Mouse (Mus musculus): ENCODE measurements around the gene Zbtb38. TPM values are rescaled to one million over a fixed set of nuclear protein-coding genes. Genes with fewer than 3 reads are reported as not detected.

Gene Zbtb38
- polyA plus RNA-seq, 1 experiment from 2014 or later, result 29.8 TPM

DNA sequence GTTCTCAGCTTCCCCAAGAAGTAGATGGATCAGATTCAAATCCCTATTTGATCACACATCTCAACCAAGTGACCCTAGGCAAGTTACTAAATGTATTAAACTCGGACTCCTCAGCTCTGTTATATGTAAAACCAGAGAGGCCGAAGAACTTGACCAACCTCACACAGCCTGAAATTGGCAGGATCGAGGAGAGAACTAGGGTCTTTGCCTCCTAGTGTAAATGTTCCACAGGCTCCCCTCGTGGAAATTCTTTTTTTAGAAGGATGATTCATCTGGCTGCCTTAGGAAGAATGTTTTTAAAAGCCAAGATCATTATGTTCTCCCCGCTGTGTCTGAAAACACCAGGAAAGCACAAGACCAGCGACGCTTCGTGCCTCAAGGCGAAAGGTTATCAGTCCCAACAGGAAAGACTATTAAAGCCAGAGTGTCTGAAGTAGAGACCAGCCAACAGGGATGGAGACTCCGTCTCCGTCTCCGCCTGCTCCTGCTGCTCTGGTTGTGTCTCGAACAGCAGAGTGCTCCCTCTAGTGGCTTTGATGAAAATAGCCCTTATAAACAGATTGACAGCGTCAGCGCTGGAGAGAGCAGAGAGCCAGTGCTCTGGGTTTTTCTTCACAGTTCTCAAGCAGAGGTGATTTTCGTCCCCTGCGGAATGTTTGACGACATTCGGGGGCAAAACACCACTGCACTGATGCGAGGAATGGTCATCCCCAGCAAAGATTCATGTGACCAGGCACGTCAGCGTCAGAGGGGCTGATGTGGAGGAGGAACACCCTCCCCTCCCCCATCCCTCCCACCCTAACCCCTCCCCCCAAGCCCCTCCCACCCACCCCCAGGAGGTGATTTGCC is 6.3 kb upstream of the Zbtb38 start:
- ATAC-seq (replicated peaks; ENCODE audit: insufficient number of reproducible peaks, insufficient read depth, low FRiP score, low read depth), result peak; percentile 89
- 6% methylated on average over 22 of the region's 22 CpGs for WGBS
- Histone ChIP-seq H3K4me2 (peak overlapping the region; percentile 64), H3K36me3 (no peaks in the 10 kb centered on the region), H3K27me3 (no peaks in the 10 kb centered on the region), H3K9ac (0 out of 2 replicates have a peak overlapping the region, but pooled peaks have one; percentile 41), H3K4me1 (replicated peaks) (peaks cover 12% of the 10 kb centered on the region), H3K4me3 (peak overlapping the region; percentile 45), H3K27ac (peak overlapping the region; percentile 78), H3K9me3 (replicated peaks) (no peaks in the 10 kb centered on the region)

DNA sequence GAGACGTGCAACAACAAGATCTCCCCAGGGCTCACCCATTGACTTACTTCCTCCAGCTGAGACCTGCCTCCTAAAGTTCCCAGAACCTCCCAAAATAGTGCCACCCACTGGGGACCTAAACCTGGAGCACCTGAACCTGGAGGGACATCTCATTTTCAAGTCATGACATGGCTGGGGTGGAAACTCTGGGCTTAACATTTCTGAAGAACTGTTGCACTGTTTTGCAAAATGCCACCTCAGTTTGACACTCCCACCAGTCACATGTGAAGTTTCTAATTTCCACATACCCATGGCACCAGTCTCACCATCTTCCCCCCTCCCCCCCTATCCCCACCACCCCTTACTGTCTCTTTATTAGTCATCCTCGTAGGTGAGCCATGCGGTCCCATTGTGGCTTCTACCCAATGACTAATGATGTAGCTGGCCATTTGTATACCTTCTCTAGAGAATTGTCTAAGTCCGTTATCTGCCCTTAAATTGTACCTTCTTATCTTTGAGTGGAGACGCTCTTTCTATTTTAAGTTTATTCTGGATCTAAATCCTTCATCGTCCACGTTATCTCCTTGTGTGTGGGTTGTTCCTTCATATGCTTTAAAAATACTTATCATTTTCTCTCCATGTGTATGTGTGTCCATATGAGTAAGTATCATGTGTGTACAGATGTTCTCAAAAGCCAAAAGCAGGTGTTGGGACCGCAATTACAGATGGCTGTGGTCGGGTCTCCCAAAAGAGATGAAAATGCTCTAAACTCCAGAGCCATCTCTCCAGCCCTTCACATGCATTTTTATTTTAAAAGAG is 4.2 kb upstream of the Zbtb38 start:
- WGBS, result 75% methylated on average over 9 of the region's 9 CpGs
- H3K4me1 ChIP-seq (replicated peaks), result peaks cover 28% of the 10 kb centered on the region
- H3K27me3 ChIP-seq, result no peaks in the 10 kb centered on the region
- H3K27ac ChIP-seq, result no peak overlapping the region
- no peaks in the 10 kb centered on the region for H3K9me3 ChIP-seq (replicated peaks)
- no peaks in the 10 kb centered on the region for H3K36me3 ChIP-seq
- no peak overlapping the region for H3K4me3 ChIP-seq
- H3K9ac ChIP-seq, result no peak overlapping the region
- ATAC-seq (replicated peaks; ENCODE audit: insufficient number of reproducible peaks, insufficient read depth, low FRiP score, low read depth), result no peak
- H3K4me2 ChIP-seq, result no peak overlapping the region

DNA sequence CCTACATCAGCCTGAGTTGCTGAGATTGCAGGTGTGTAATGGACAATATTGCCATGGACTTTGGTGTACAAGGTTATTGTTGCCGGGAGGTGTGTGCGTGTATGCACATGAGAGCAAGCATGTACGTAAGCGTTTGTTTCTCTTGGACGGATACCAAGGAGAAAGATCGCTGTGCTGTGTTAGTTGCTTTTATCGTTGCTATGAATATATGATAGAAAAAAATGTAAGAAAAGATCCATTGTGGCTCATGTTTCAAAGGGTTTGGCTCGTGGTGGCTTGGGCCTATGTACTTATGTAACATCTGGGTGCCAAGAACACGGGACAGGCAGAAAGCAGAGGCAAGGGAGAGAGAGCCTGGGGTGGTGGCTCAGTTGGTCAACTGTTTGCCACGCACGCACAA is 3.1 kb upstream of the Zbtb38 start:
- H3K9me3 ChIP-seq (replicated peaks), result no peaks in the 10 kb centered on the region
- no peak for ATAC-seq (replicated peaks; ENCODE audit: insufficient number of reproducible peaks, insufficient read depth, low FRiP score, low read depth)
- 59% methylated on average over 11 of the region's 11 CpGs for WGBS
- H3K9ac ChIP-seq, result no peak overlapping the region
- no peak overlapping the region for H3K27ac ChIP-seq
- H3K4me2 ChIP-seq, result no peak overlapping the region
- no peaks in the 10 kb centered on the region for H3K27me3 ChIP-seq
- H3K4me1 ChIP-seq (replicated peaks), result peaks cover 30% of the 10 kb centered on the region
- no peak overlapping the region for H3K4me3 ChIP-seq
- H3K36me3 ChIP-seq, result no peaks in the 10 kb centered on the region

DNA sequence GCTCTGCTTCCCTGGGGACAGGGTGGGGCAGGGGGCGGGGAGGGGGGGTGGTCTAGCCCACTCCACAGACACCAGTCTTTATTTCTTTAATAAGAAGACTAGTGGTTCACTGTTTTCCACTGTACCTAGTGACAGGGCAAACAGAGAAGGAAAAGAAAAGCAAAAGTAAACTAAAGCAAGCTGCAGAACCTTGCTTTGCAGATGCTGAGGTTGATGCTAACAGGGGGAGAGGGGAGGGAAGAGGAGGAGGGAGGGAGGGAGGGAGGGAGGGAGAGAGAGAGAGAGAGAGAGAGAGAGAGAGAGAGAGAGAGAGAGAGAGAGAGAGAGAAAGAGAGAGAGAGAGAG is 2.0 kb upstream of the Zbtb38 start:
- Histone ChIP-seq H3K4me3 (no peak overlapping the region), H3K4me2 (no peak overlapping the region), H3K4me1 (replicated peaks) (peaks cover 30% of the 10 kb centered on the region), H3K27me3 (no peaks in the 10 kb centered on the region), H3K27ac (no peak overlapping the region), H3K9me3 (replicated peaks) (no peaks in the 10 kb centered on the region), H3K9ac (no peak overlapping the region), H3K36me3 (peaks cover 9% of the 10 kb centered on the region)
- no peak for ATAC-seq (replicated peaks; ENCODE audit: insufficient number of reproducible peaks, insufficient read depth, low FRiP score, low read depth)
- 25% methylated on average over 1 of the region's 1 CpGs for WGBS

DNA sequence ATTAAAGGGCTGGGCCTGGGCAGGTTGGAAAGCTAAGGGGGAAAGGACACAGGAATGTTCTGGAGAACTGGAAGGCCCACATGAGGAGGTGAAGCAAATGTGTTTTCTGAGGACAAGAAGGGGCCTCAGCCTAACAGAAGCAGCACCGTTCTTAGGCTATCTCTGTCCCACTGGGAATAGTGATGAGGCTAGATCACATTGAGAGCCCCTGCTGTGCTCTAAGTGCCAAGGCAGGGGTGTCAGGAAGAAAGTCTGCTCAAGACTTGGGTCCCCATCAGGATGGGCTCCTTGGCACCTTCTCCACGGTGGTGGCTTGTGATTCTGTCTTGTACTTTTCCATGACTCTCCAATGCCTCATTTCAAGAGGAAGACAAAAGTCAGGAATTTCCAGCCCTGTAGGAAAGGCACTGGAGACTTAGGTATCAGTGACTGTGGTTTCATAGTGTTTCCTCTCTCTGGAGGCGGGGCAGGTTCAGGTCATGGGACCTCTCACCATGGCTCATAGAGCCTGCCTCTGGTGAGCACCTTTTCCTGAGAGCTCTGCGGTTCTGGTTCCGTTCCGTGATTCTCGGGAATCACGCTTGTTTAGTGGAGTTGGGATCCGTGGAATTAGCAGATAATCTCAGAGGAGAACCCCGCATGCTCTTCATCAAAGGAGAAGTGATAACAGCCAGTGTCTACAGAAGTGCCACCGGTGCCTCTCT is 1.4 kb upstream of the Zbtb38 start:
- H3K27ac ChIP-seq, result peak overlapping the region; percentile 81

DNA sequence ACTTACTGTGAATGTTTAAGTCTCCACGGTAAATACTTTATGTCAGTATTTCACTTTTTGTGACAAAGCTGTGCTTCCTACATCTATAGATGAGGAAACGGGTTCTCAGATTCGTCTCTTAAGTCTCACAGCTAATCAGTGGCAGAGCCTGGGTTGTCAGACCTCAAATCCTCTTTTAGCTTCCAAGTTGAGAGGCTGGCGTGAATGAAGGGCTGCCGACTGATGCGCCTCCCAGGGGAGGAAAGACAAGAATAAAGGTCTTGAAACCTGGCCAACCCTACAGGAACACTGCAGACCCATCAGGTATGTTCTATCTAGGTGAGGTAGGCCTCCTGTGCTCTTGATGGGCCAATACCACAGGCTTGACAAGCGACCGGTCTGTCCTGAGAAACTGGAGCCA is 761 bp upstream of the Zbtb38 start:
- ATAC-seq (replicated peaks; ENCODE audit: insufficient number of reproducible peaks, insufficient read depth, low FRiP score, low read depth), result no peak
- Histone ChIP-seq H3K9me3 (replicated peaks) (no peaks in the 10 kb centered on the region), H3K9ac (no peak overlapping the region), H3K27ac (peak overlapping the region; percentile 81), H3K27me3 (no peaks in the 10 kb centered on the region), H3K4me3 (no peak overlapping the region), H3K4me1 (replicated peaks) (peaks cover 22% of the 10 kb centered on the region), H3K36me3 (peaks cover 15% of the 10 kb centered on the region), H3K4me2 (no peak overlapping the region)
- 81% methylated on average over 8 of the region's 8 CpGs for WGBS

More for the DNA sequence above, 1.4 kb upstream of the Zbtb38 start:
- 46% methylated on average over 11 of the region's 11 CpGs for WGBS
- Histone ChIP-seq H3K27me3 (no peaks in the 10 kb centered on the region), H3K9ac (no peak overlapping the region), H3K36me3 (peaks cover 9% of the 10 kb centered on the region), H3K4me1 (replicated peaks) (peaks cover 28% of the 10 kb centered on the region), H3K9me3 (replicated peaks) (no peaks in the 10 kb centered on the region), H3K4me3 (no peak overlapping the region), H3K4me2 (no peak overlapping the region)
- no peak for ATAC-seq (replicated peaks; ENCODE audit: insufficient number of reproducible peaks, insufficient read depth, low FRiP score, low read depth)

DNA sequence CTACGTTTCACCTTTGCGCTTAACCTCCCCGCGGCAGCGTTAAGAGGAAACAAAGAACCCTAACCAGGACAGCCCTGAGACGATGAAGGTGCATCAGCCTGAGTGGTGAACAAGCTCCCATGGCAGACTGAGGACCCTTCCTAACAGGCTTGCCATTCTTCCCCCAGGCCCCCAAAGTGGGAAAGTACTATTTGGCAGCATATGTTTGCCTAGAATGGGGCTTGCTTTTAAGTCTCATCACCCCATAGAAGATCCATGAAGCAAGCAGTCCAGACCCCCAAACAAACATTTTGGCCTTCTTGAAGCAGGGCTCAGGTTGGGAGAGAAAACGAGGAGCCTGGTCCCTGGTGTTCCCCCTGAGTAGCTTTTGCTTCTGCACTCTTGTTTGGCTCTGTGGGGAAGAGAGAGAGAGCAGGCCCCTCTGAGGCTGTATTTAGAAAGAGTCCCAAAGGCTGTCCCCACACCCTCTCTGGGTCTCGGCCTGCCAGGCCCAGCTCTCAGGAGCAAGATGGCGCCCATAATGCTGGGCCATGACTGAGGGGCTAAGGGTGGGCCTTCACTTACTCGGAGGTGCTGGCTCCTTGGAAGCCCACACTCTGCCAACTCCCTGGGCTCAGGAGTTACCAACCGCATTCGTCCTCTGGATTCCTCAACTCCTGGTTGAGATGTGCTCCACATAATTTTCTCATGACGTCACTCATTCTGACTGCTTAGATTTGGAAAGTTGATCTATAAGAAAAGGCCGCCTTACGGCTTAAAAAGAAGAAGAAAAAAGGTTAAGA is 619 bp downstream of the Zbtb38 start:
- peaks cover 22% of the 10 kb centered on the region for H3K4me1 ChIP-seq (replicated peaks)
- H3K27ac ChIP-seq, result peak overlapping the region; percentile 81
- no peaks in the 10 kb centered on the region for H3K9me3 ChIP-seq (replicated peaks)
- peak overlapping the region; percentile 53 for H3K4me2 ChIP-seq
- peak overlapping the region; percentile 23 for H3K4me3 ChIP-seq
- no peaks in the 10 kb centered on the region for H3K27me3 ChIP-seq
- 71% methylated on average over 15 of the region's 15 CpGs for WGBS
- peak overlapping the region; percentile 11; the same call in 1 of the 2 replicates for H3K9ac ChIP-seq
- H3K36me3 ChIP-seq, result peaks cover 24% of the 10 kb centered on the region
- ATAC-seq (replicated peaks; ENCODE audit: insufficient number of reproducible peaks, insufficient read depth, low FRiP score, low read depth), result peak; percentile 47; the same call in 1 of the 2 replicates

DNA sequence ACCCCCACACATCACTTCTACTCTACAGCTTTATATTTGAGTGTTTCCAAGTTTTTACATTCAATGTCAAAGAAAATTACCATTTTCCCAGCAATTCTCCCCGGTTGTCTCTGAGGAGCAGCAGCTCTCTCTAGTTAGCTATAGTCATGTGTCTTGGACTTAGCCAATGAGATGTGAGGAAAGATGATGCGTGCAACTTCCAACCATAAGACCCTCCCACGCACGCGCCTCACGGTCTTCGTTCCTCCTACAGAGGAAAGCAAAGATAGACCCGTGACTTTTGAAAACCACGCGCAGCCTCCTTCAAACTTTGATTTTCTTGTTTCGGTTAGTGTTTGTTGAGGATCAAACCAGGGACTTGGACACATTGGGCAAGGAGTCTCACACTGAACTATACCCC is 2.0 kb downstream of the Zbtb38 start:
- no peaks in the 10 kb centered on the region for H3K27me3 ChIP-seq
- no peak overlapping the region for H3K4me3 ChIP-seq
- WGBS, result 96% methylated on average over 11 of the region's 11 CpGs
- H3K9me3 ChIP-seq (replicated peaks), result no peaks in the 10 kb centered on the region
- no peak overlapping the region for H3K9ac ChIP-seq
- no peak for ATAC-seq (replicated peaks; ENCODE audit: insufficient number of reproducible peaks, insufficient read depth, low FRiP score, low read depth)
- H3K36me3 ChIP-seq, result peaks cover 29% of the 10 kb centered on the region
- H3K4me2 ChIP-seq, result no peak overlapping the region
- peaks cover 22% of the 10 kb centered on the region for H3K4me1 ChIP-seq (replicated peaks)
- H3K27ac ChIP-seq, result no peak overlapping the region

DNA sequence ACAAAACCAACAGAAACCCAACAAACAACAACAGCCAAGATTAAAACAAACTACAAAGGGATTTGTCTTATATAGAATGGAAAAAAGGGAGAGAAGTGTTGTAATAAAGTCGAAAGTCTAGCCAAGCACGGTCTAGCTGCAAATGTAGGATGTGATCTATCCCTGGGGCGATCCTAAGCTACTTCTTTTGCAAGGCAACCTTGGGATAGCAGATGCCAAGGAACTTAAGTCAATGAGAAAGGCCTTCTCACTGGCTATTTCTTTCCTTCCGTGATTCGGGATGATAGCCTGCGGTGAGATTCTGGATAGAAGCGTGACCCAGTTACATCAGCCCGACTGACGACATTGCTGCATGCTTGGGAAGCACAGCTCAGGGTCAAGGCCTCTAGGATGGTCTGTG is 6.1 kb downstream of the Zbtb38 start:
- Histone ChIP-seq H3K9ac (no peak overlapping the region), H3K27ac (no peak overlapping the region), H3K4me3 (no peak overlapping the region), H3K9me3 (replicated peaks) (no peaks in the 10 kb centered on the region; the same call in 1 of the 2 replicates), H3K4me2 (no peak overlapping the region), H3K4me1 (replicated peaks) (peaks cover 4% of the 10 kb centered on the region; the same call in 1 of the 2 replicates), H3K27me3 (no peaks in the 10 kb centered on the region), H3K36me3 (peaks cover 29% of the 10 kb centered on the region)
- no peak for ATAC-seq (replicated peaks; ENCODE audit: insufficient number of reproducible peaks, insufficient read depth, low FRiP score, low read depth)
- 90% methylated on average over 9 of the region's 9 CpGs for WGBS

DNA sequence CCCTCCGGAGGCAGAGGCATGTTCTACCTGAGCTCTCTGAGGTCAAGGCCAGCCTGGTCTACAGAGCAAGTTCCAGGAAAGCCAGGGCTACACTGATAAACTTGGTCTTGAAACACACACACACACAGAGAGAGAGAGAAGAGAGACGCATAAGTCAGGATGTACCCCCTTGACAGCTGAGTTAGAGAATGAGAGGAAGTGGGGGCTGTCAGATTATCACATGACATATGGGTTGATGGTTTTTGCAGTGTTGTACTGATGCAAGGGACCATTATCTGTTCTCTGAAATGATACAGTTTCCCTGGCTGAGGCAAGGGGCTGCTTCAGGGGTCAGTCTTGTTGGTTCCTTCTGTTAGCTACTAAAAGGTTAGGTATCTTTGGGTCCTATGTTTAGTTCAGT is 7.7 kb downstream of the Zbtb38 start:
- no peak overlapping the region for H3K27ac ChIP-seq
- no peak for ATAC-seq (replicated peaks; ENCODE audit: insufficient number of reproducible peaks, insufficient read depth, low FRiP score, low read depth)
- 59% methylated on average over 2 of the region's 2 CpGs for WGBS
- H3K9me3 ChIP-seq (replicated peaks), result no peaks in the 10 kb centered on the region; the same call in 1 of the 2 replicates
- H3K9ac ChIP-seq, result no peak overlapping the region
- H3K4me3 ChIP-seq, result no peak overlapping the region
- H3K4me2 ChIP-seq, result no peak overlapping the region
- H3K4me1 ChIP-seq (replicated peaks), result peaks cover 17% of the 10 kb centered on the region
- H3K36me3 ChIP-seq, result peaks cover 21% of the 10 kb centered on the region; the same call in 1 of the 2 replicates
- H3K27me3 ChIP-seq, result no peaks in the 10 kb centered on the region
